Mouse (Mus musculus) thymus, adult 18-20 months (tissue): ENCODE data around the gene Gnb4.

Source experiments
- DNase-seq, 2 experiments: peaks; one replicate each; pipeline ENCODE4 v3.0.0; 2022; ENCODE audit warnings: mixed read lengths in 2 of 2

Gene Gnb4

DNA sequence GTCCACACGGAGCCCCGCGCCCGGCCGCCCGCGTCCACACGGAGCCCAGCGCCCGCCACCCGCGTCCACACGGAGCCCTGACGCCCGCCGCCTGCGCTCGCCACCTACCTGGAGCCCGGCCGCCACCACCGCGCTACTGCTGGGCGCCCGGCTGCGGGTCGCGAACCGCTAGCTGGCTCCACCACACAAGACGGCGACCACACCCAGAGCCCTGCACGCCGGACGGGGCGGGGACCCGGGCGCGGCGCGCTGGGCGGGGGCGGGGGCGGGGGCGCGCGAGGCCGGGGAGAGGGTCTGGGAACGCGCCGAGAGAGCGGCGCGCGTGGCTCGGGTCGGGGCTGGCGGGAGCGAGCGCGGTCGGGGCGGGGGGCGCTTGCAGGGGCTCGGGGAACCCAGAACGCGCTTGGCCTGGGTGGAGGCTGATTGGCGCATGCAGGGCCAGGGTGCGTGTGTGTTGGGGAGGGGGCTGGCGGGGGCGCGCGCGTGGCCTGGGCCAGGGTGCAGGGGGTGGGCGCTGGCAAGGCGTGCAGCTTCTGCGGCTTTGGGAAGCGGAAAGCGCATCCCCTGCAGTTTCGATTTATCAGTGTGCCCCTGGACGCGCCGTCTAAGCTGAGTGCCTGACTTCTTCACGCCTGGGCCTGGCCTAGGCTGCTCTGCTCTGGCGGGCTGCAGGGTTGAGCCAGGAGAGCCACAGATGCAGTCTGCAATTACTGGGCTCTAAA lies at the start of gene Gnb4:
Gene Gnb4, minus strand, starts transcription at position 255 of the 722 bp plus-strand sequence.
- DNase-seq = peak; percentile 34

DNA sequence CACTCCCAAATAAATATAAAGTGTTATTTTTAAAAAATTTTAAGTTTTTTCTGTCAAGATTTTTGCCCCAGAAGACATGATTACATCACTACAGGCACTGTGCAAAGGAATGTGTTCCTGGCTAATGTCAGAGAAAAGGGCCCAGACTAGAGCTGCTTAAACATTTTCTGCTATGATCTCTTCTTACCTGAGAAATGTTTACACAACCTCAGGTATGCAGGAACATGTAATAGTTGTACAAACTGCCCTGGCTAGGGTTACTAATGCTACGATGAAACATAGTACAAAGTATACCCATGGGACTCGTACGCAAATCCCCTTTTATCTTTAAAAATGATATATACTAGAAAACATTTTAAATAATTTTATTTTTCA lies 45.2 kb upstream of the Gnb4 start:
- DNase-seq = no peak

DNA sequence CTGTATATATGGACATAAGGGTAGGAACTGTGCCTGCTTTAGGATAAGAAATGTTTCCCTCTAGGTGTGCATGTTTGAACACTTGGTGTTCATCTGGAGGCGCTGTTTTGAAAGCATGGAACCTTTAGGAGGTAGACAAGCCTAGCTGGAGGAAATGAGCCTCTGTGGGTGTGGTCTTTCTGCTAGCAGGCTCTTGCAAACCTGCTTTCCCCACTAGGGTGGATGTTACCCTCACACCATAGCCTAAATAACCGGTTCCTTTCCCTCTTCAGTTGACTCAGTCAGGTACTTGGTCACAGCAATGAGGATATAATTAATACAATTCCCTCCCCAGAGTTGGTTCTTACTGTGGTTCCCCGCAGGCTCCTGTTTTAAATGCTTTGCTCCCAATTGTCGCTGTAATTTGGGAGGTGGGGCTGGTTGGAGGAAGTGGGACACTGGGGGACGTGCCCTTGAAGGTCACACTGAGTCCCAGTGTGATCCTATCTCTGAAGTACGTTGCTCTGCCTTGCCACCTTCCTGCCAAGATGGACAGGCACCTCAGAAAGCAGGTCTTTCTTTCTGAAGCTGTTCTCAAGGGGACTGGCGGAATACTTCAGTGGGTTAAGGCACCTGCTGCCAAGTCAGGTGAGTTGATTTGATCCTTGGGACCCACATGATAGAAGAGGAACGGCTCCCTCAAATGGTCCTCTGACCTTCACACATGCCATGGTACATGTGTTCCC lies 44.6 kb upstream of the Gnb4 start:
- DNase-seq = no peak

DNA sequence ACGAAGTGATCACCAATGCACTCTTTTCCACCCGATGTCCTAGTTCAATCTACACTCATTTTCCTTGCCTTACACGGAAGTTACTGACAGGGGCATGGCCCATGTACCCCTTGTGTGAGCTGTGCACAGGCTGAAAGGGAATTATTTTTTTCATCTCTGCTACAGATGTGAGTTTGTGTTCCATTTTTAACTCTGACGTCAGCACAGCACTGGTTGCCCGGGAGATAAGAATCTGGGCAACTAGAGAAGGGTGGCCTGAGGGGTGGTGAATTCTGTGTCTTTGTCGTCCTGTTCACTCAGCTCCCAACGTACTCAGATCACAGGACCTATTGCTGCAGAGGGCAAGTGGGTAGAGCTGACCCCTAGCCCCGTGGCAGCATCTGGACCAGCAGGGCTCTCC lies 43.9 kb upstream of the Gnb4 start:
- DNase-seq = no peak

DNA sequence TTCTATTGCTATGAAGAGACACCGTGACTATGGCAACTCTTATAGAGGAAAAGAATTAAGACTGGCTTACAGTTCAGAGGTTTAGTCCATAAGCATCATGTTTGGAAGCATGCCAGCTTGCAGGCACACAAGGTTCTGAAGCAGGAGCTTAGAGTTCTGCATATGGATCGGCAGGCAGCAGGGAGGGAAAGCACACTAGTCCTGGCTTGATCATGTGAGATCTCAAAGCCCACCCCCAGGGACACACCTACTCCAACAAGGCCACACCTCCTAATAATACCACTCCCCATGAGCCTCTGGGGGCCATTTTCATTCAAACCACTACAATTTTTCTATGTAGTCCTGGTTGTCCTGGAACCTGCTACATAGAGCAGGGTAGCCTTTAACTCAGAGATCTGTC lies 43.1 kb upstream of the Gnb4 start:
- no peak for DNase-seq

DNA sequence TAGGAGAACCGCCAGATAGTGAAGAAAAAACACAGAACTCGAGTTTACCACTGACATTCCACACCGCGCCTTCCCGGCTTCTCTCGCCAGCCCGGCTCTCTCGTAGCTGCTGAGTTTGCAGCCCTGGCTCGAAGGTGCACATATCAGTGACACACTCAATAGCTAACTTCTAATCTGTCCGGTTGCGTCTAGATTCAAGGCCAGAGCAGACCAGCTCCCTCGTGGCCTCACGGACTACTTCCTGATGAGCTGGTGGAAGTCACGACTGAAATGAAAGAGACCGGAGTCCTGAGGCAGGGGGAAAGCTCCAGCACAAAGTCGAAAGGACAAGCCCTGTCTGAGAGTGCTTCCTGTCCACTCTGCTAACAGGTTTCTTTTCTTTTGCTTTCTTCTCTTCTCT lies 42.4 kb upstream of the Gnb4 start:
- DNase-seq = no peak

DNA sequence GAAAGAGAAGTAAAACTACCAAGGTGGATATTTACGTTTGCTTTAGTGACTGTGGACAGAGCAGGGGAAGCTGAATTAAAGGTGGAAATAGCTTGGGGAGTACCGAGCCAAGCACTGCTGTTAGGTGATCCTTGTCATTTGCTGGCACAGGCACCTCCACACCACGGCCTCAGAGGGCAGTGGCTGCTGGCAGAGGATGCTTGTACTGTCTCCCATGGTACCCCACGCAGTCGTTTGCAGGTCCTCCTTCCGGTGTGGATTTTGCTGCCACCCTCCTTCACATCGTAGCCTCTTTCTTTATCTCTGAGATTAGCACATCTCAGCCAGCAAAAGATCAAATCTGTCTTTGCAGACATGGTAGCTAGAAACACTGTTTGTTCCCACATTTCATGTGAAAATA lies 42.0 kb upstream of the Gnb4 start:
- no peak for DNase-seq

DNA sequence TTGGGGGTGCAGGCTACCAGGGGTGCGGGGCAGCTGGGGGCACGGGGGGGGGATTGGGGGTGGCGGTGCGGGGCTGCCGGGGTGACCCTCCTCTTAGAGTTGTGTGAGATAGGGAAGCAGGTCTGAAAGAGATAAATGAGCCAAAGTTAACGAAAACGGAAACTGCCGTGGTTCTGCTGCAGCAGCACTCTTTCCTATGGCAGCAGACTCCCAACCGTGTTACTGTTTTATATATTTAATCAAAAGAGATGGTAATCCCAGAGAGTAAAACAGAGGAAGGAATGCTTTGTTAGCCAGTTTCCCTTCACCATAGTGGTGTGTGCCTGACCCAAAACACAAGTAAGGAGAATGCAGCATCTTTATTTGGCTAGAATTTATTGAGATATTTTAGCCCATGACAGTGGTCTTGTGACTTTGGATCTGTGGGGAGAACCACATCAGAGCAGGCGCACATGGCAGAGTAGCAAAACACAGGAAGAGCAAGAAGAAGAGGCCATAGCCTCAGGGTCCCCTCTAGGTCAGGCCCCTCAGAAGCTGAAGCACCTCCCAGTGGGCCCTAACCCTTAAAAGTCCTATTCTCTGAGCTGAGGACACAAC lies 40.1 kb upstream of the Gnb4 start:
- DNase-seq = no peak

DNA sequence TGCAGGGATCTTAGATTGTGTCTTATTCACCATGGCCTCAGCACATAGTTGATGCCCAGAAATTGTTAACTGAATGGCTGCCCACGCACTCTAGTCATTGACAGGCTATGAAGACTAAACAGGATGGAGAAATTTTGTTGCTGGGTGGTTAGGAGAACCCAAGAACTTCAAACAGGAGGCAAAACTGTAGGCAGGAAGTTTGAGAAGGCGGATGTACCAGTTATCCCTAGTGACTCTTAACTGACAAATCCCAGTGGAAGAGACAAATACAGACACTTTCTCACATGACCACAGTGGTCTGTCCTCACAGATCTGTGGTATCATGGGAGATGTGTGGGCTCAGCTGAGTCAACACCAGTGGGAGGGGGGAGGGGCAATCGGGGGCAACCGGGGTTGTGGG lies 39.6 kb upstream of the Gnb4 start:
- no peak for DNase-seq

DNA sequence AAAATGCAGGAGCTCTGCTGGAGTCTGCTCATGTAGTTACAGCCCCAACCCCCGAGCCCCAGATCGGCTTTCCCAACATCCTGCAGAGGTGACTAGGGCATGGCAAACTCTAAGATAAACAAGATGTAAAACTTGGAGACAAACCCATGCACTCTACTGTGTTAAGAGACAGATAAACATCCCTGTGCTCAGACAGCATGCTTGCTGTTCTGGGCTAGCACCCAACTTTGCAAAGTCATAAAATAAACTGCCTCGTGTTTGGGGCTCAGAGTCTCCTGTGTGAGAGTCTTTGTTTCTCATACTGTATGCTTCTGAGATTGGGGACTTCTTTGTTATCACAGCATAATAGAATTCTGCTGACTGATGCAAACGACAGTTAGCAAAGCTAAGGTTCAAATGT lies 36.4 kb upstream of the Gnb4 start:
- DNase-seq = no peak

DNA sequence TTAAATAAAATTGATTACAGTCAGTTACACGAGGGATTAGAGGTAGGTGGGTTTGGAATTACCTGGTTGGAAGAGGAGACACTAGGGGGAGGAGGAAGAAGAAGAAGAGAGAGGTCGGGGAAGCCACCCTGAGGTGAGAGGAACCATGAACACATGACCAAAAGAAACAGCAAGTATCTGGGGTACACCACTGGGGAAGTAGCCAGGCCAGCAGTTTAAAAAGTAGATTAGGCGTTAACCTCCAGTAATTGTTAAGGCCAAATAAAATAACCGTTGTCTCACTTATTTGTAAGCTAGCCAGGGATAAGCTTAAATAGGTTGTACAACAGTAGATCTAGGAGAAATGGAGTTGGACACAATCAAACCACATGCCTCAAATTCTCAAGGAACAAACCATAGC lies 32.9 kb upstream of the Gnb4 start:
- no peak for DNase-seq

DNA sequence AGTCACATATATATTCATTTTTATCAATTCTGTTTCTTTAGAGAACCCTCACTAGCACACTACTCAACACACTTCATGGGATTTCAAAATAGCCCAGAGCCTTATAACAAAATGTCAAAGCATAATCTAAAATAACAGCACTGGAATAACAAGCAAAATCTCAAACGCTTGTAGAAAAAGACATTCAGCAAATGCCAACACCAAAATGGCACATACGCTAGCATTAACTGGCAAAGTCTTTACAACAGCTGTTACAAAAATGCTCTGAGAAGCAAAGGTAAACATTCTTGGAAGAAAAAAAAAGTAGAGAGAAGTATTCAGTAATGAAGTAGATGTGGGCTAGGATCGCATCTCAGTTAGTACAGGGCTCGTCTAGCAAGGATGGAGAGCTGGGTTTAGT lies 30.5 kb upstream of the Gnb4 start:
- DNase-seq = no peak

DNA sequence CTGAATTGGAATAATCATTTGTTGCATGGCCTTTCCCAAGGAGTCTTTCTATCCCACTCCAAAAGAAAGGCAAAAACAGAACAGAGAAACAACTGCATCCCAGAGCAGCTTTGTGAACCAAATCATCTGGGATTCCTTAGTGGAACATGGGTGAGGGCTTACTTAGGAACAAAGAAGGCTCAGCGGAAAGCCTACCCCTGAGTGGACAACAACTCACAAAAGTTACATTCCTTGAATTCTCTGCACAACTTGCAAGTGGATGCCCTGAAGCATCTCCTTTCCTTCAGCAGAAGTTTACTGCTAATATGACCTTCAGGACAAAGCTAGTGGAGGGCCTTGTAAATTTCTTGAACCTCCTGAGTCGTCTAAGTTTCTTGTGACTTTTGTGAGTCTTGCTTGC lies 28.4 kb upstream of the Gnb4 start:
- DNase-seq = no peak

DNA sequence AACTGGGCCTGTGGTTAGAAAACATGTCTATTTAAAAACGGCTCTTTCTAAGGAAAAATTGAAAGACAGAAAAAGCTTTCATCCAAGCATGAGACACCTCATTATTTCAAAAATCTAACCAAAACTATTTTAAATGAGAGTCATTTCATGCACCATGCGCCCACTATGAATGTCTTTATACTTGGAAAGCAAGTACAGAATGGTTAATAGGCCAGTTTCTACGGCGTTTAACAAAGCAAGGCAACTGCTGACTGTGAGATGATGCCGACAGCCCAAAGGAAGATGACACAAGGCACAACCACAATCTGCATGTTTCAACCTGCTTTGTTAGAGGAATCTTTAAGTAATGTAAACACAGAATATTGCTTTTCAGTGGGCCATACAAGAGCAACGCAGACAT lies 25.7 kb upstream of the Gnb4 start:
- no peak for DNase-seq

DNA sequence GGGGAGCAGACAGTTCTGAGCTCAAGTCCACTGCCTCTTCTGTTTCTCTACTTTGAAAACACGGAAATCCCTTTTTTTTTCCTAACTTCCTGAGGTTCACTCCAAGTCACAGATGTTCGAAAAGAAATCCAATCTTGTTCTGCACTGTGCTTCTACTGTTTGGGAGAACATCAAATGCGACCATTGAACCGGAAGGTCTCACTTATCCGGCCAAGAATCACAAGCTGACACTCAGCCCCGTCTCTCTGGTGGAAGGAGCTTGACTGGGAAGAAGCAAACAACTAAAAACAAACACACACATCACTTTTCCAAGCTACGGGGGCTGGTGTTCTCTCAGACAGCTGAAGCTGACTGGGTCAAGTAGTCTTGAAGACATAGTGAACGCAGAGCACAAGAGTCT lies 21.9 kb upstream of the Gnb4 start:
- DNase-seq = no peak

DNA sequence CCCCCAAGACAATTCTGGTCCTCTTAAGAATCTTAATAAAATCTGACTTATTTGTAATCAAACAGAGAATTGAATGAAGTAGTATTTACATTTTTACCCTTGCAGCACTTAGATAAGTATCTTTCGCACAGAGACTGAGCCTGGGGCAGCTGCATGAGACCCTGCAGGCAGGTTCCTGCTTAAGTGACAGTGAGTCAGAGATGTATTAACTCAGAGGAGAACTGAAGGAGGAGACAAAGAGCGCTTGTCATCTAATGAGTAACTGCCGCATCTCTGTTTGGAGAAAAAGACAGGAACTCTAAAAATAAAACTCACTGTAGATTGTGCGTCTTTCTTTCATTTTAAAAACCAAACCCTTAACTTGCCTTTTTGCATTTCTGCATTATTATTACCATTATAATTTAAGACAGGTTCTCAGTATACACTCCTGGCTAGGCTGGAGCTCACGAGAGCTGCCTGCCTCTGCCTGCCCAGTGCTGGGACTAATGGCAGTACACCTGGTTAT lies 16.4 kb upstream of the Gnb4 start:
- DNase-seq = no peak

DNA sequence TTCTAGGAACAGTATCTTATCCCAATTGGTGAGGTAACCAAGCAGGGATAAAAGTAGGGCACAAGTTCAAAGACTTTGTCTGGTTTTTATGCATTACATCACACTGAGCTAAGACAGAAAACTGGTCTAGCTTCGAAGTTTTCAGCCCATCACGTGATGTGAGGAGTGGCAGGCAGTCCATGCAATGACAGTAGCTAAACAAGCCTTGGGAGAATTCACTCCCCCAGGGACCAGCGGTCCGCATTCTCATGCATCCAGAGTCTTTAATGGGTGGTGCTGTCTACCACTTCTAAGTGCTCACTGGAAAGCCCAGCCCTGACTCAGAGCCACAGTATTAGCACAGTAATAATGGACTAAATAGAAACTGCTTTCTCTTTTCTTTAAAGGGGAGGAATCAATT lies 13.8 kb upstream of the Gnb4 start:
- no peak for DNase-seq

DNA sequence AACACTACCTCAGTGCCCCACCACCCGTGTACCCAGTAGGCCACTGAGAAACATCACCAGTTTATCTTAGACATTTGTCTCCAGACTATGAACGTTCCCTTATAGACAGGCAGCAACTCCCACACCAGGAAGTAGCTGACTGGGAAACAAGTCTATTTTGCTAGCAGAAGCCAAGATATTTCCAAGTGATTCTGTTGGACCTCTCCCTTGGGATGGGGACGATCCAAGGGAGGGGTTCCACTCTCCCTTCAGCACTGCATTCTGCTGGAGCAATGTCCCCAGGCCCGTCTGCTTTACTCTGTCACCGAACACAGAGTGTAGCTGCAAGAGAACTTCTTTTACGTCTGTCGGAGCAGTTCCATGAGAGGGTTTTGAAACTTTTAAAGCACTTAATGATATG lies 11.8 kb upstream of the Gnb4 start:
- no peak for DNase-seq

DNA sequence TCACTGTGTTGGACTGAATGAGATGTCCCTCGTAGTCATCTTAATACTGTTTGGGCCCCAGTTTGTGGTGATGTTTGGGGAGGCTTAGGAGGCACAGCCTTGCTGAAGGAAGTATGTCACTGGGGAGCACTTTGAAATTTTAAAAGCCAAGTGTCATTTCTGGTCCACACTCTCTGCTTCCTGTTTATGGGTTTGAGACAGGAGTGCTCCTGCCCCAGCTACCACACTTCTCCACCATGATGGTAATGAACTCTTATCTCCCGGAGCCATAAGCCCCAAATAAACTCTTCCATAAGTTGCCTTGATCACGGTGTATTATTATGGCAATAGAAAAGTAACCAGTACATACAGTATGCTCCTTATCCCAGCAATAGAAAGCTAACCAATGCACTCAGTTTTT lies 5.7 kb upstream of the Gnb4 start:
- no peak for DNase-seq

DNA sequence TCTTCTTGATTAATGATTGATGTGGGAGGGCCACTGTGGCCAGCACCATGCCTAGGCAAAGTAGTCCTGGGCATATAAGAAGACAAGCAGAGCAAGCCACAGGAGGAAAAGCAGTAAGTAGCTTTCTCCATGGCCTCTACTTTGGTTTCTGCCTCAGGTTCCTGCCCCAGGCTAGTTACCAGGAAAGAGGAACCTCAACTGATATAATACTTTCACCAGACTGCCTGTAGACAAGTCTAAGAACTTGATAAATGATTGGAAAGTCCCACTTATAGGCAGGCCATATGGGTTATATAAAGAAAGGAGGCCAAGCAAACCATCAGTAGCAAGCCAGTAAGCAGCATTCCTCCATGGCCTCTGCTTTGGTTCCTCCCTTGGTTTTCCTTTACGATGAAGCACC lies 5.3 kb upstream of the Gnb4 start:
- DNase-seq = no peak

DNA sequence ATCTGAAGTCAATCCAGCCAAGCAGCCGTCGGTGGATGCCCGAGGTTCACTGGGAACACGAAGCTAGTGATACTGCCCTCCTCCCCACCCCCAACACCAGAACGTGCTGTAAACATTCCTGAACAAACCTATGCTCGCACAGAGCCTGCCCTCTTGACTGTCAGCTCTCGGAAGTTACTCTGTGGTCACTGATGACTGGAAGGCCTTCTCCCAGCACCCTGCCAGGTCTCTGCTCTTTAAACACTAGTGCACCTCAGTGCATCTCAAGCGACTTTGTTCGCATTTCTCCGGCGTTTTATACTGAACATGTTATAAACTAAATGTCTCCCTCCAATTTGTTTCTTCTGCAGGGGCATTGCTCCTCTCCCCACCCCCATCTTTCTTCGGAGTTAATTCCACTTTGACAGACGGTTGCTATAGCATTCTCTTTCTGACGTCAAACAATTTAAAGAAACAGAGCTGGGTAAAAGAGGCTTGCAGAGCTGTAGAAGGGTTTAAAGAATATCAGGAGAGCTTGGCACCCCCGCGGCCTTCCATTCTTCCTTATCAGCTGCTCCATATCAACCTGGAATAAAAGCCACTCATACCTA lies 763 bp upstream of the Gnb4 start:
- no peak for DNase-seq

DNA sequence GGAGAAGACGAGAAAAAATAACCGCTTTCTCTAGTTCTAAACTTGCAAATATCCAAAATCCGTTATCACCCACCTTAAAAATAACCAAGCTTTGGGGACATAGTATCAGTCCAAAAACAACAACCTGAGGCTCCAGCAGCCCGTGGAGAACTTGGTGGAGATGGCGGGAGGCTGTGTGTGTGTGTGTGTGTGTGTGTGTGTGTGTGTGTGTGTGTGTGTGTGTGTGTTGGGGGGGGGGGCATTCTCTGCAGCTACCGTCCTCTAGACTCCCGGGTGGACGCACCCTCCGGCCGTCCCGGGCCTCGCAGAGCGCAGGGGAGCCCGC lies 417 bp downstream of the Gnb4 start:
- DNase-seq = no peak

DNA sequence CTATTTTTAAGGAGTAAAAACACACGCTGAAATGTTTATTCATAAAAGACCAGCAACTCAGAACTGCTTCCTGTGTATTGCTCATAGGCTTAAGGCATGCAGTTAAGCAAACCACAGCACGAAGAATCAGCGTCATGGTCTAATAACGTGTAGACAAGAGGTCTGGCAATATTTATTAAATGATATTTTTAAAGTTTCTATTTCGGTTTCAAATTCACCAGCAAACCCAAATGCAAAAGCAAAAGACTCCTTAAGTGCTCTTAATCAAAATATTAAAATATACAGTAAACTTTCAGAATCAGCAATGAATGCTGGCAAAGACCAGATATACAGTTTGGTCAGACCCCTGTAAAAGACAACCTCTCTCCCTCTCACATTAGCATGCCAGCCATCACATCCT lies 1.0 kb downstream of the Gnb4 start:
- no peak for DNase-seq

DNA sequence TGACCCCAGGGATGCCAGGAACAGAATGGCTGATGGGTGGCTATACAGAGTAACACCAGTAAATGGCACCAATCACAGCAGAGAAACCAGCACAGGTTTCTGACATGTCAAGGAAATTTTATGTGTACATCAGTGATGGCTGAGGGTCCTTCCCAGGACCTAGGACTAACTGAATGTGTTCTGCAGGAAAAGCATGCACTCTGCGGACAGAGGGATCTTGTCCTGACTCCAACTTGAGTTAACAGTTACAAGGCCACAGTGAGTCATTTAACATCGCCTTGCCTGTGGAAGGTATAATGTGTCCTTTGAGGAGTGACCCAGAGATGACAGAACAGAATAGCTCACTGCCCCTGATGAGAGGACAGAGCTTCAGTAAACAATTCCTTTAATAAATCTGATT lies 1.6 kb downstream of the Gnb4 start:
- no peak for DNase-seq
